Mouse (Mus musculus): ENCODE data around the gene Rexo4.

DNA sequence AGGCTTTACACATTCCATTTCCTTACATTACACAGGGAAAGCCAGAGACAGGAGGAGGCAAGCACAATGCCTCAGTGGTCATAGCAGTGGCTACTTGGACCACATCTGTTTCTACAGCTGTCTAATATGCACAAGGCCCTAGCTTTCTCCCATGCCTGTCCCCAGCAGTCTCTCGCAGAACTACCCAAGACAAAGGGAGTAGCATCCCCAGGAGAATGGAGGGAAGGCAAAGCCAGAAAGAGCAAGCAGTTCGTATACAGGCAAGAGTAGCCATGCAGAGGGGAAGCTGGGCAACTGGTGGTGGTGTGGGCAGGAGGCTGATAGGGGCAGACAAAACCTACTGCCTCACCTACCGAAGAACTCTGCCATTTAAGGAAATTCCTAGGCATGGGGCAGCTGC lies 57.8 kb downstream of the Rexo4 start:
- TF ChIP-seq POLR2A (IDR thresholded peaks at IDR 0.05; ENCODE audit: low read depth, low read length) (no peak), CTCF (IDR thresholded peaks at IDR 0.05; ENCODE audit: extremely low read depth, insufficient read depth, insufficient read length, insufficient replicate concordance) (no peak)

Data from spleen, adult 2 months (tissue).